Mouse (Mus musculus): ENCODE data around the gene Gm614.
A peak's percentile ranks its signal among the peaks of the same experiment; 100 is the strongest.

Gene Gm614

GRCm38 (mm10) chrX:101256603-101257002, 7.2 kb downstream of the Gm614 start:
- no peak for DNase-seq (ENCODE audit: low spot score)

- DNase-seq (ENCODE audit: low spot score) = no peak
Observed at GRCm38 (mm10) chrX:101254740-101255139, 9.1 kb downstream of the Gm614 start.

- DNase-seq (ENCODE audit: low spot score) = peak; percentile 89
Observed at GRCm38 (mm10) chrX:101253952-101254729, 9.7 kb downstream of the Gm614 start, which contains the start of gene Foxo4. TSS of gene Foxo4 (plus strand) at chrX:101254528.

- DNase-seq (ENCODE audit: low spot score) = no peak
Observed at GRCm38 (mm10) chrX:101245011-101245410, 18.8 kb downstream of the Gm614 start.

- DNase-seq (ENCODE audit: low spot score) = no peak
Observed at GRCm38 (mm10) chrX:101222796-101223162, 41.0 kb downstream of the Gm614 start.

- peak; percentile 92 for DNase-seq (ENCODE audit: low spot score)
Observed at GRCm38 (mm10) chrX:101221834-101222795, 41.7 kb downstream of the Gm614 start, which contains the start of gene Snx12. TSS of gene Snx12 (minus strand) at chrX:101222563.

Measured in adipocyte (in vitro differentiated cells).